Mouse (Mus musculus) MN1 (cell line): ENCODE data around the gene Cspg5.

Source experiments
- DNase-seq: peaks from one replicate; pipeline ENCODE4 v3.0.0-alpha.2; 2016; ENCODE audit warnings: low spot score

The Cspg5 gene

DNA sequence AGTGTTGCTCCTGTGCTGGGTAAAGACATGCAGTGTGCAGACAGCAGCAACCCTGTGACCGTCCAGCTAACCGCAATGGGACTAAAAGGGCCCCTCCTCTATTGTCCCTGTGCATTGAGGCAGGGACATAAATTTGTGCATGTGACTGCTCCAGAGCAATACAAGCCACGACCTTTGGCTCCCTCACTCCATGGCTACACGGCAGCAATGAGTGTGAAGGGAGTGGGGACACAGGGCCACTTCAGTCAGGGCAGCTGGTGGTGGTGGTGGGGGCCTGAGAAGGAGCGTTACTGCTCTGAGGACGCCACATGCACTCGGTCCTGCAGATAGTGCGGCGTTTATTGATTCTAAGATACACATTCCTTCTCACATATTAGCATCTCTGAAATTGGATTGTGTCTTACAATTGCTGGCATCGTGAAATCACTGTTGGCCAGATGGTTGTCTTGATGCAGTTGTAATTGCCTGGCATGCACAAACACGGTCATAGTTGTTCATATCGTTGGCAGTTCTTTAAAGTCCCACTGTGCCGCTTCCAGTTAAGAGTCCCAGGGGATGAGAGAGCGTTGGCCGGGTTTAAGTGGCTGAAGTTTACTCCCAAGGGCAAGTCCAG, 11.9 kb downstream of the Cspg5 start:
- DNase-seq: peak; percentile 26

DNA sequence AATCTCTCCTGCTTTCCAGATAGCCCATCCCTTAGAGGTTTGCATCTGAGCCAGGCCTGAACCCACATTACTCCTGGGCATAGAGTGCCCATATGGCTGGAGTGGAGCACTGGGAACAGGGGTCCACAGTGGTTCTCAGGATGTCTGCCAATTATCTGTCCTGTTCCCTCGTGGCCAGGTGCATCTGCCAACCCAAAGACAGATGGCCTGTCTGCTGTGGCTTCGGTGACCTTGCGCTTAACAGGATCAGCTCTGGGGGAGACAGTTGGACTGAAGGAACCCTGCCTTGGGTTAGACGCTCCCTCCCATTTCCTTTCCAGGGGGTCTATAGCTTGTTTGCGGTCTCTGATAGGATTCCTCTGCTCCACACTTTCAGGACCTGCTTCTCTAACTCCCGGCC, 15.1 kb downstream of the Cspg5 start:
- DNase-seq: no peak

DNA sequence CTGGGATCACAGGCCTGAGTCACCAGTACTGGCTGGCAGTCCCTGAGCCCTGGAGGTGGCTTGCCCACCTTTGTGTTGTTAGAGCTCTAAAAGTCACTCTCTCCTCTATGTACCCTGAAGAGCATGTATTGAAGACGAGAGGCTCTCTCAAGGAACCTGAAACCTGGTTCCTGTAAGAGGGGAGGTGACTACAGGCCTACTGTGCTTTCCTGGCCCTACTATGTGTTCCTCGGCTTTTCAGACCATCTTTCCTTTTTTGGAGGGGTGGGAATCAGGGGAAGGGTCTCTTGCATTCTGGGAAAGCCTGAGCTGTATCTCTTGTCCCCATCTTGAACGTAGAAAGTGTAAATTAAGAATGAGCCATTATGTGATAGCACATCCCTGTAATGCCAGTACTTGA, 15.5 kb downstream of the Cspg5 start:
- DNase-seq: no peak

DNA sequence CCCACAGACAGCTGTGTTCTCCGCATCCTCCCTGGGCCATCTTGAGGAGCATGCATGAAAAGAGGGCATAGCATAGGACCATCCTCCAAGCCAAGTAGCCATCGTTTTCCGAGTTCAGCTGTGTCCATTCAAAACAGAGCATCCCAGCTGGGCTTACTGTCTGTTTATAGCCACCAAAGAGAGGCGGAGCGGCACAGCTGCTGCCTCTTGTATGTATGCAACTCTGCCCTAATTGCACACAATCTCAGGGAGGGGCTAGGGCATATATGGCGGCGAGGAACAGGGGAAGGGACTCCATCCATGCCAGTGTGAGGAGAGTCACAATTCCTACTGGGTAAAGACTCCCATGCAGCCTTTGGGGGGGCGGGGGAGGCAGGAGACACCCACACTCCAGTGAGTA, 19.6 kb downstream of the Cspg5 start:
- no peak for DNase-seq

DNA sequence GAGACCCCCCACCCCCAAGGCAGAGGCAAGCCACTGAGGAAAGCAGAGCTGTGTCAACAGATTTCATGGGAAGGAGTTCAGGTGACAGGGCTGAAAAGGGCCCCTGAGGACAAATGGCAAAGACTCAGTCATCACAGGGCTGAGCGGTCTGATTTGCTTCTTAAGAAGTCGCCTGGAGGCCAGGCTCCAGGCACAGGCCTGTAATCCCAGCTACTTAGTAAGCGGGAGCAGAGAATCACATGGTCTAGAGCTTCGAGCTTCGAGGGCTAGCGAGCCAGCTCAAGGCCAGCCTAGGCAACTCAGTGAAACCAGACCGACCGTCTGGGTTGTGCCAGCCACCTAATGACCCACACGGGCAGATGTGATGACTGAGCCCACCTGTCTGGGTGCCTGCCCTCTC, 21.4 kb downstream of the Cspg5 start:
- no peak for DNase-seq

DNA sequence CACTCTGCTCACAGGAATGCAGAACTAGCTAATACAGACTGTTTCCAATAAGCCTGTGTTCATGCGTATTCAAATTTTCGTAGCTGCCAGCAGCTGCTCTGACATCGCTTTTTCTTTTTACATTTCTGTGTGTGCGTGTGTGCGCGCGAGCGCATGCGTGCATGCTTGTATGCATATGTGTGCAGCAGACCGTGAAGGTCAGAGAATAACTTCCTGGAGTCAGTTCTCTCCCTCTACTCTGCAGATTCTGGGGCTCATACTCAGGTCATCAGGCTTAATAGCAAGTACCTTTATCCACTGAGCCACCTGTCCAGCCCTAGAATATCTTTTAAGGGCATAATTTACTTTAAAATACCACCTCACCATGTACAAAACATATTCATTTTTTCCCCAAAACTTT, 24.8 kb downstream of the Cspg5 start:
- no peak for DNase-seq

DNA sequence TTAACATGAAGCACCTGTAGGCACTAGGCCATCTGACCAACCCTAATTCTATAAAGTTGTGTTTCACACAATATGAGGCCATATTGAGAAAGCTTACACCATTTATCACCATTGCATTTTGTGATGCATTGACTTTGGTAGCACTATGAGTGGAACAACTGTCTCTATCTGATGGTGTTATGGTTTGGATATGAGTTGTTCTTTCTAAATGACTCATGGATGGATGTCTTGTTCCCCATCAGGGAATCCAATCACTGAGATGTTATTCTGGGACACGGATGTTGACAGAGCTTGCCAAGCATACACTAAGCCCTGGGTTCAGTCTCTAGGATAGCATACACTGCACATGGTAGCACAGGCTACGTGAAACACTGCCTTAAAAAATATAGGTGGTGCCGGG, 28.7 kb downstream of the Cspg5 start:
- no peak for DNase-seq

DNA sequence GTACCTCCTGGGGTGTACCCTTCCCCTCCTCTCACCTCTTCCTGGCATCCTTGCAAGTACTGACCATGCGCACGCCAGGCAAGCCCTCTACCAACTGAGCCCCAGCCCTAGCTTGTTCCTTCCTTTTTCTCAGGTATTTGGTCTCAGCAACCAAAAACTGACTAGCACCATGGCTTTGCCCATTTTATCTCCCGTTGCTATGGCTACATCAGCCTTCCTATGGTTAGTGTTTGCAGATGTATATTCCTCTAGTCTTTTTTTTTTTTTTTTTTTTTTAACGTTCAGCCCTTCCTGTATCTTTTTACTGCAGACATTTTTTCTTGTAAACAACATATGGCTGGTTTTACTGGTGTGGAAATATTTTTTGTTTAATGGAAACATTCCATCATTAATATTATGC, 29.9 kb downstream of the Cspg5 start:
- DNase-seq: no peak

DNA sequence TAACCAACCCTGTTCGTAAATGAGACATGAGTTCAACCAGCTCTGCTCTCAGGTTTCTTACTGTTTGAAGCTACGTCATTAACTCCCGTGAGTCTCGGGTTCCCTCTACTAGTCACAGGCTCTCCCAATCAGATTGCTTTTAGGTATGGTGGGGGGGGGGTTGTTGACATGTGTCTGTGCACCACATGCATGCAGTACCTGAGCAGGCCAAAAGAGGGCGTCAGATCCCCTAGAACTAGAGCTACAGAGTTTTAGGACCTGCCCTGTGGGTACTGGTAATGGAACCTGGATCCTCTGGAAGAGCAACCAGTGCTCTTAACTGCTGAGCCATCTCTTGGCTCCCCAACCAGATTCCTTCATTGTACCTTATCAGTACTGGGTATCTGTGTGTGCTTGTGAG, 32.3 kb downstream of the Cspg5 start:
- DNase-seq: no peak

DNA sequence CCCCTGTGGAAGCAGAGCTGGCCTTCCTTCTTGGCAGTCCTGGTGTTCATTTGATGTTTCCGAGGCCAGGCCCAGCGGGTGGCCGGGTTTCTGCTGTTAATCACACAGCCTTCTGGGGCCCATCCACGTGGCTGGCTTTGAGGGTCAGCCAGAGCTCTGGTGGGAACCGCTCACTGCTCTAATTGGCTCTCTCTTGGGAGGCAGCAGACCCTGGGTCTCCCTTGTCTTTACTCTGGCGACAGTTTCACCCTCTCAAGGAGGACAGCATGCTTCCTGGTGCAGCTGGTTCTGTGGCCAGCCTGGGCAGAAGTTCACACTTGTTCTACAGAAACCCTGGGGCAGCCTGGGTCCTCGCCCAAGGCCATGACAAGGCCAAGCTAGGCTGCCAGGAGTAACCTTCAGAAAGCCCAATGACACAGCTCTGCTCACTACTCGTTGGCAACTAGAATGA, 33.9 kb downstream of the Cspg5 start:
- no peak for DNase-seq

DNA sequence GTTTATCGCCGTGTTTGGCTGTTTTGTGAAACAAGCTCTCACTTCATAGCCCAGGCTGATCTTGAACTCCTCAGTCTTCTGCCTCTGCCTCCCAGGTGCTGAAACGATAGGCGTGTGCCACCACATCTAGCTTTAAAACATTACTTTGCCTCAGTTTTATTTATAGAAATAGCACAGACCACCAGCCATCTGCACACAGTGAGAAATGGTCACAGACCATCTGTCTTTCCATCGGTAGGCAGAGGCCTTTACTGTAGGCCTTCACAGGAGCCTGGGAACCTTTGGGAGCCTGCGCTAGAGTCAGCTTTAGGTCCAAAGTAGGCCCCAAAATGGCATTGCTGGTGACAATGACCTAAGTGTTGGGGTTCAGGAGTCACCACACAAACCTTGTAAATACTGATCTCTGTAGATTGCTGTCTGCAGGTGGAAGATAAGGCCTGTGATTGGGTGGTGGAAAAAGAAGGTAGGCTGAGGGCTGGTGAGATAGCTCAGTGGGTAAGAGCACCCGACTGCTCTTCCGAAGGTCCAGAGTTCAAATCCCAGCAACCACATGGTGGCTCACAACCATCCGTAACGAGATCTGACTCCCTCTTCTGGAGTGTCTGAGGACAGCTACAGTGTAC, 40.6 kb downstream of the Cspg5 start:
- no peak for DNase-seq

DNA sequence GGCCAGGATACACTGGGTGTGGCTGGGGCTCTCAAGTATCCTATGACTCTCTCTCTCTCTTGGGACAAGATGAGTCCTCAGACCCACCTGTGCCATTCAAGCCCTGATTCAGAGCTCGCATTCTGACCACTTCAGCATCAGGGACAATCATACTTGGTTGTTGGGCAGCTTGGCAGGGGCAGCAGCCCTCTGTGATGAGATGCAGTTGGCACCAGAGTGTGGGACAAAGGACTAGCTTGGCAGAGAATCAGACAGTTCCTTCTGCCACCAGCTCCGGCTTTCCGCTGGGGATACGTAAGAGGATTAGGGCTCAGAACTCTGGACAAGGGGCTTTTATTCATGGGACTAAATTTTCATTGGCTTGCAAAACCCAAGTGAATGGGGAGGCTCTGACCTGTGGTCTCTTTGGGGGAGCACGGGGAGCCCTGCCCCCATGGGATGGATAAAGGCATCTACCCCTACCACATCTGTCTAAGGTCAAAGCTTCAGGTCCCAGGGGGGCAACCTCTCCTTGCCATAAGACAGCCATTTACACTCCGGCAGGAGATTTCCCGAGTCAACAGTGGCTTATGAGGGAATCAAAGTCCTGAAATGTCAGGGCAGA, 43.8 kb downstream of the Cspg5 start:
- DNase-seq: no peak

DNA sequence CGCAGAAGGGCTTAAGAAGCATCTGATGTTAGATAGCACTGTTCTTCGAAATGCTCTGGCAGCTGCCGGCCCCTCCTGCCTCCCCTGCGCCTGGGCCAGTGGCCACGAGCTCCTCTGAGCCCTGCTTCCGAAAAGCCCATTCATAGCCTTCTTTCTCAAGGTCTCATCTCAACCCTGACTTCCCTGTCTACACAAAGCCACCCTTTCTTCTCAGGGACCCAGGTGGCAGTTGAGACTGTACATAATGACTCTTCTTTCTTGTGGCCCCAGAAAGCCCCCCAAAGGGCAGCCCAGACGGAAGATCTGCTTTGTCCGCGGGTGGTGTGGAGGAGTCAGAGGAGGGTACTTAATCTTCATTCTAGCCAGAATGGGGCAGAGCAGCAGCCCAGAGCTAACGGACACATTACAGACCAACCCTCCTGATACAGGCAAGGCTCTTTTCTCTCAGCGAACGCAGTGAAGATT, 49.7 kb downstream of the Cspg5 start:
- no peak for DNase-seq

DNA sequence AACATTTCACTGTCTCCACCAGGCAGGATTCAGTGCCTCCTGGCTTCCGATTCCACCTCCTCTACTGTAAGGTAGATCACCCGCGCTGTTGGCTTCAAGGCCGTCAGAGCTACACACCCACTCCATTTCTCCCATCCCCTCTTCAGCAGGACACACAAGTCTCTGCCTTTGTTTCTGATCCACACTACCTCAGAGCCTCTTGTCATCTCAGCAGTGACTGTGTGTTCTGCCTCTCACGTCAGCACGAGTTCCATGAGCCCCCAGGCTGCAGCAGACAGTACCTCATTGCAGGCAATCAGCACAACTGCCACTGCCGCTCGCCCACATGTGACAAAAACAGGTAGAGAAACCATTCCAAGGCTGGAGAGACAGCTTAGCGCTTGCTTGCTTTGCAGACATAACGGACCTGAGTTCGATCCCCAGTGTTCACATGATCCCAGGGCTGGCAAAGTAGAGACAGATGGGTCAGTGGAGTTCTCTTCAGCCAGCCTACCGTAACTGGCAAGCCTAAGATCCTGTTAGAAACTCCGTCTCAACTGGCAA, 50.4 kb downstream of the Cspg5 start:
- no peak for DNase-seq

DNA sequence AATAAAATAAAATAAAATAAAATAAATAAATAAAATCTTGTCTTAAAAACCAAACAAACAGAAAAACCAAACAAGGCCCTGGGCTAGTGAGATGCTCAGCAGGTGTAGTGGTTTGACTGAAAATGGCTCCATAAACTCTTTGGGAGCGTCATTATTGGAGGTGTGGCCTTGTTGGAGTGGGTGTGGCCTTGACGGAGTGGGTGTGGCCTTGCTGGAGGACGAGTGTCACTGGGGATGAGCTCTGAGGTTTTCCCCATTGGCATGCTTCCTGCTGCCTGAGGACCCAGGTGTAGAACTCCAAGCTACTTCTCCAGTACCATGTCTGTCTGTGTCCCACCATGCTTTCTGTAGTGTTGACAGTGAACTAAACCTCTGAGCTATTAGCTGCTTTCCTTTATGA, 51.2 kb downstream of the Cspg5 start:
- no peak for DNase-seq

DNA sequence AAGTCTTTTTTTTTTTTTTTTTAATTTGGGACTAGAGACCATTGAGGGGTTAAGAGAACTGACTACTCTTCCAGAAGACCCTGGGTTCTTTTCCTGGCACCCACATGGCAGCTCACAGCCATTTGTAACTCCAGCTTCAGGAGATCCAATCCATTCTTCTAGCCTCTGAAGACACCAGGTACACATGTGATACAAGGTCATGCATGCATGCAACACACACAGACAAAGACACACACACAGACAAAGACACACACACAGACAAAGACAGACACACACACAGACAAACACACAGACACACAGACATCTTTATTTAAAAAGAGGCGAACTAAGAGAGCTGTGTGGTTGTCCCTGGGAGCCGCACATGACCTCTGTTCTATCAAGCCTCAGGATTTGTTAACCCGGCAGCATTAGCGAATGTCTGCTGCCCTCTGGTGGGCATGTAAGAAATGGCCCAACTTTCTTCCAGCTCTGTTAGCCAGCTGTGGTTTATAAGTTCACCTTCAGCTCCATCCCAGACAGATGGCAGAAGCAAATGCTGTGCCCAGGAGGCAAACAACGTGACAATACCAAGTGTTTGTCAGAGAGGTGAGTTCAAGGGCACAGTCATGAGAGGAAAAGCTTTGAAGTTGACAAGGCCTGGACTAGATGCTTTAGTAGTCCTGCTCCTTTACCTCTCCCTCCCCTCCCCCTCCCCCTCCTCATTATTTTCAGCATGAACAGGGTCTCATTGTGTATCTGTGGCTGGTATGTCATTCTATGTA, 53.5 kb downstream of the Cspg5 start:
- DNase-seq: peak; percentile 88

DNA sequence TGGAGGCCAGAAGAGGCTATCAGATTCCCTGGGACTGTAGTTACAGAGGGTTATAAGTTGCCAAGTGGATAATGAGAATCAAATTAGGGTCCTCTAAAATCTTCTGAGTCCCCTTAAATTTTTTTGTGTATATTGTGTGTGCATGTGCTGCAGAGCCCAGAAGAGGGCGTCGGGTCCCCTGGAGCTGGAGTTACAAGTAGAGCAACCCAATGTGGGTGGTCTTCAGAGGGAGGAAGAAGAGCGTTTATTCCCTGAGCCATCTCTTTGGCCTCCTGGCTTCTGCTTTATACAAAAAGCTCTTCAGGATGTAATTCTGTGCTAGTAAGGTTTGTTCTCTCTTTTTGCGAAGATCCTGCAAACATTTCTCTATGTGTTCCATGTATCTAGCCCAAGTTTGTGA, 60.9 kb downstream of the Cspg5 start:
- peak; percentile 45 for DNase-seq

DNA sequence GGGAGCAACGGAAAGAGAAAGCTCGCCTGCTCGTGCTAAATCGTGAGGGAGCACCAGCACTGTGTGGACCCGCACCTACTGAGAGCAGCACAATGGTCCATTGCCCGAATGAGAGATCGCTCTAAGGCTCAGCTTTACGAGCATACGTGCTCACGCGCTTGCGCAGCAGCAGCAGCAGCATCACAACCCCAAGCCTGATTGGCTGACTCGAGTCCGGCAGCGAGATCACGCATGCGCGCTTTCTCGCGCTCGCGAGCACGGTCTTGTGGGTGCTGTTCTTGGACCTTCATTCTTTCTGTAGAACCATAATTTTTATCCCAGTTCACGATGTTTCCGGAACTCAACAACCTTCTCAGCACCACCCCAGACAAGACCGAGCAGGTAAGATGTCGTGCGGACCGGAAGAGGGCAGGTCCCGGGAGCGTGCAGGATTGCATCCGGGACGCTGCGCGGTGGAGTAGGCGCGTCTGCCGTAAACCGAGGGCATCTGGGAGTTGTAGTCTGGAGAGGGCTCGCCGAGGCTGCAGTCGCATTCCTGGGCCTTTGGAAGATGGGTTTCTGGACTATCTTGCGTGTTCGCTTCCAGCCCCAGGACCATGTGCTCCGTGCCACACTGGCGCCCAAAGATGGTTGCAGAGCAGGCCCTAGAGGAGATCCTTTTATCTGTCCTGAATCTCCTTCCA, 61.5 kb downstream of the Cspg5 start, which contains the start of gene Elp6:
Gene Elp6 (plus strand): TSS at position 205 of the 683 bp plus-strand sequence.
- peak; percentile 94 for DNase-seq

DNA sequence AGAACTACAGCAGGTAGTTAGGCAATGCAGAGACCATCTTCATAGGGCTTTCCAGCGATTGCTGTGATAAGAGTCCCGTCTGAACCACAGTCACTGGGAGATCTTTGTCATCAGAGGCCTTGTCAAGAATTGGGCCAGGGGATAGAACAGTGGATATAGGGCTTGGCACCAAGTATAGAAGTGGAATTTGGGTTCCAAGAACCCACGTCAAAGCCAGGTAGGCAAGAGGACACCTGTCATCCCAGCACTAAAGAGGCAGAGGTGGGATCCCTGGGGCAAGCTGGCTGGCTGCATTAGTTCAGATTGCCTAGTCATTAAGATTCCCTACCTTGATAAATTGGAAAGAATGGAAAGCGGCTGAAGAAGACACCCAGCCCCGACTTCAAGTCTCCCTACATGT, 62.8 kb downstream of the Cspg5 start:
- no peak for DNase-seq
